Mouse (Mus musculus): ENCODE measurements around the gene Dab1.

Gene Dab1

GRCm38 (mm10) chr4:103822669-103823068, 203.5 kb downstream of the Dab1 start:
- no peak for DNase-seq (ENCODE audit: low read depth)

DNA sequence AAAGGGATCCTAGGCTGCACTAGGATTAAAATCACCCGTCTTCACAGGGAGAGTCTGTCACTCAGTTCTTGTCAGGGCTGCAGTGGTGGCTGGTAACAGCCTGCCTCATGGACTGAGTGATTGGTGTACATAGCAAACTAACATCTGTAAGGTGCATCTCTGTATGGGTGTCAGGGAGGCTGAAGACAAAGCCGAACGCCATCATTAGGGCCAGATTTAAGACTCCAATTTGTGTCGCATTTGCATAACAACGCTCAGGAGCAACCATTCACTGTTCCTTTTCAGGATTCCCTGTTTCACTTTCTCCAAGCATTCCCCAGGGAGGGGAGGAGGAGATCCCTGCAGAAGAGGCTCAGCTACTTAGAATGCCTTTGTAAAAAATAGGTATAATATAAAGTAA, 219.2 kb downstream of the Dab1 start:
- no peak for DNase-seq (ENCODE audit: low read depth)

DNA sequence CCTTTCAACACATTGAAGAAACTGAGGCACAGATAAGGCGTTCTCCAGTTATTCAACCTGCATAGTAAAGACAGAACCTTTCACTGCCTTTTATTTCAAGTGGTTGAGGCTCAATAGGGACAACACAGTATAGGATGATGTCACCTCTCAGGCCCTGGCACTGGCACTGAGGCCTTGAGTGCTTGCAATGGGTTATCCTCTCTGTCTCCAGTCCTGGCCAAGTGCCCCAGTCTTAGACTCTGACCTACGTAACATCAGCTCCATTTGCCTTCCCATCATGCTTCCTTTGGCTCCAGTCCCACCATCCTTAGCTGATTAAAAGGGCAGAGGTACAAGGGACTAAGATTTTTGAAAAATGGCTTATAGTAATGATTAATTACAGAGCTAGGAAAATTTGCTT, 220.4 kb downstream of the Dab1 start:
- DNase-seq (ENCODE audit: low read depth), result no peak

DNA sequence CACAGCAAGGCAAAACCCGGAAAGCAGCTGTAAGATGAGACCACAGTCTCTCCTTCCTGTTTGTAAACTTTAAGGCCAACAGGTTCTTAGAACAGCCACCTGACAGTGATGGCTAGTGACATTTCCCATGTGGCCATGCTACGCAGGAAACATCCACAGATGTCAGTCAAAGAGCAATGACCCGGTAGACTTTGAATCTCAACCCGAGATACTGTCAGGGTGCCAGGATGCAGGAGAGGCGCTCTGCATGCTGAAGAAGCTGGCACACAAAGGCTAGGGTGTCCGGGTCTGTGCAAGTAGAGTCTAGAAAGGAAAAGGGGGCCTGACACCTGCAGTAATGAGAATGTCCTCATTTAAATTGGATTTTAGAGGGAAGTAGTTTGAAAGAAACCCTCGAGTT, 222.0 kb downstream of the Dab1 start:
- DNase-seq (ENCODE audit: low read depth), result no peak

DNA sequence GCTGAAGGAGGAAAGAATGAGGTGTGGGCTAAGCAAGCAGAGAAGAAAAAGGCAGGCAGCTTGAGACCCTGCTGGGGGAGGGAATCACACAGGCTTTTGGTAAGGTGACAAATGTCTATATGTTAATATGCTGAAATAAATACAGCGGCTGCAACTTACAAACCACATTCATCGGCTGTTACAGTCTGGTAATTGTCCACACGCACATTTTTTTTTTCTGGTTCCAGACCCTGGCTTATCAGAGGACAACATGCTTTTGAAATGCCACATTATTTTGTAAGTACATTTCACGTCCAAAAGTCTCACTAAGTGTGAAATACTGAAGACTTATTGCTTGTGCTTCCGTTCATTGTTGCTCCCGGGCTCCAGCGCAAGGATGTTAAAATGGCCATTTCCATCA, 225.5 kb downstream of the Dab1 start:
- no peak for DNase-seq (ENCODE audit: low read depth)

DNA sequence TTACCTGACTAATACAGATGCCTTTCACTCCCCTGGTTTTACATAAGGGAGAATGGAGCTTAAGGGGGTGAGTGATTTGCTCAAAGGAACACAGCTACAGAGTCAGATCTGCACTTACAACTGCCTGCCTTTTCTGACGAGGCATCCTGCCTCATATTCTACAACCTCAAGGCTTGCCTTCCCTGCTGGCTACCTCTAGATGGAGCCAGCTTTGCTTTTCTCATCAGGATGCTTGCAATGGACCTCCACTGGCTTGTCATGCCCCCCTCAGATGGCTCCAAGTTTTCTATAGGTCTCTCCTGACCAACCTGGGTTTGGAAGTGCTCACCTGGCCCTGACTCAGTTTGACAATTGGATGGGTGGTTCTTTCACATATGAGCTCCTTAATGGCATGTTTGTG, 238.0 kb downstream of the Dab1 start:
- no peak for DNase-seq (ENCODE audit: low read depth)

DNA sequence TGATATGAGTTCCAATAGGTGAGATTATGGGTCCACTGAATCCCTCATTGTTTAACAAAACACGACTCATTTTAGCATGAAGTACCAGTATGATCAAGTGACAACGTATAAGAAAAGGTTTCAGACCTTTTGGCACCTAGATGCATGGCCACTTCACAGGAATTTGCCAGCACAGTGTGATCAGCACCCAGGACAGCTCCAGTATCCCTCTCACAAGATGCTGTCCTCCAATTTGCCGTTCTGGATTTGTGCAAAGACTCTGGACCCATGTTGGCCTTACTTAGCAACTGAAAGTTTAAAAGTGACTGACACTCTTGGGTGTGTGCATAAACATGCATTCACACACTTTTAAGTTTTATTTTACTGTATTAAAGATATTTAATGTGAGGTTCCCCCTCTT, 256.4 kb downstream of the Dab1 start:
- DNase-seq (ENCODE audit: low read depth), result no peak

DNA sequence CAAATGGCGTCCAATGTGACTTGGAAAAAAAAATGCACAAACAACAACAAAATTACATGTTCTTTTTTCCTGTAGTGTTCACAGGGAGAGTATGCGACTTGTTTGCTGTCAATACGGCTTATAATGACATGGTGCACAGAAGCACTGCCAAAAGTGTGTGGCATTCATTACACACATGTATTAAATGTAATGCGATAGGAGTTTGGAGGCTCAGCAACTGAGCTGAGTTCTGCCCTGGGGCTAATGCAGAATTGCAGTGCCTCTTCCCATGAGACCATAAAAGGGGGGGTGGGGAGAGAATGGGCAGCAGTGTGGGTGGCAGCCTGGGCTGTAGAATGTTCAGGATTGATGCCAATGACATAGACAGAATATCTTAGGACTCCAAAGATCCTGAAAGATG, 259.7 kb downstream of the Dab1 start:
- no peak for DNase-seq (ENCODE audit: low read depth)

DNA sequence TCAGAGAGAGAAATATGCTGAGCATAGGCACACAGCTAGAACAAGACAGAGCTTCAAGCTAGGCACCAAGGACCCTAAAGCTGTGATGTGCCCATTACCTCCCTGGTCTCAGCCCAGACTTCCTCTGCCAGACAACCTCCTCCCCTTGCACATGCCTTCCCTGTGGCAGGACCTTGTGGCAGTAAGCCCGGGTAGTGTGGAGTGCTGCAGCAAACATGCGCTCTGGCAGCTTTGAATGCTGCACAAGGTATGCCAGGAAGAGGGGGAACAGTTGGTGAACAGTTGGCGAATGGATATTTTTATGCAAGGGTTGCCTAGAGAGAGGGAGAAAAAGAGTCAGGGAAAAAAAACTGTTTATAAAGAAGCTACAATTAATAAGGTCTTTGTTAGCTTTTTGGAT, 262.5 kb downstream of the Dab1 start:
- DNase-seq (ENCODE audit: low read depth), result no peak

GRCm38 (mm10) chr4:103888086-103888485, 268.9 kb downstream of the Dab1 start:
- DNase-seq (ENCODE audit: low read depth), result no peak

- DNase-seq (ENCODE audit: low read depth), result no peak
Measured at GRCm38 (mm10) chr4:103889110-103889509, 270.0 kb downstream of the Dab1 start.

- DNase-seq (ENCODE audit: low read depth), result no peak
Measured at GRCm38 (mm10) chr4:103896806-103897205, 277.6 kb downstream of the Dab1 start.

- no peak for DNase-seq (ENCODE audit: low read depth)
Measured at GRCm38 (mm10) chr4:103897702-103898101, 278.5 kb downstream of the Dab1 start.

DNA sequence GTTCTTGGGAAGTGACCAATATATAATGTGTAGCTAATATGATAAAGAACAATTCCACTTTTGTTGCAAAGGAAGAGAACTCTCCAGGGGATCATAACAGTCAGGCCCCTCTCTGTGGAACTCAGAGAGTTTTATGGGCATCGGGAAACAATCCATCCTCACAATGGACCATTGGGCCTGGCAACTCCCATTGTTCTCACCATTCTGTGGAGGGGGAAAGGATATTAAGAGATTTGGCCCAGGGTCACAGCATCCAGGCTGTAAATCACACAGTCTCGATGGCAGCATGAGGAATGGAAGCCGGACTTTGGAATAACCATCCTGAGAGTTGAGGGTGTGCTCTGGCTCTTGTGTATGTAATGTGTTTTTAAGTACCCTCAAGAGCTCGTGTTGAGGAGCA, 292.3 kb downstream of the Dab1 start:
- DNase-seq (ENCODE audit: low read depth), result no peak

DNA sequence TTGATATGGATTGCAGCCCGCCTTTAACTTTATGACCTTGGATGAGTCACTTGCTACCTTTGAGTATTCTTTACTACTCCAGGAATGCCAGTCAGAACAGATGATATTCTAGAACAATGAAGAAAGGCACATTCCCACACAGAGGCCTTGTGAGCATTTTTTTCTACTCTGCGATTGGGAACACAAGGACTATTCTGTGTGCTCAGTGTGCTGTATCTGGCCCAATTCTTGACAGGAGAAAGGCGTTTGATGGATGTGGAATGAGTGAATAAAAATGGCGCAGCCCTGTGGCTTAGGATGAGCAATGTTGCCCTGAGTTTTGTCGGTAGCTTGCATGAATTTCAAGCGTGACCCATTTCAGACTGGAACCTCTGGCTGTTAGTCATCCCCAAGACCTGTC, 292.9 kb downstream of the Dab1 start:
- no peak for DNase-seq (ENCODE audit: low read depth)

GRCm38 (mm10) chr4:103922431-103922931, 303.3 kb downstream of the Dab1 start:
- no peak for DNase-seq (ENCODE audit: low read depth)

DNA sequence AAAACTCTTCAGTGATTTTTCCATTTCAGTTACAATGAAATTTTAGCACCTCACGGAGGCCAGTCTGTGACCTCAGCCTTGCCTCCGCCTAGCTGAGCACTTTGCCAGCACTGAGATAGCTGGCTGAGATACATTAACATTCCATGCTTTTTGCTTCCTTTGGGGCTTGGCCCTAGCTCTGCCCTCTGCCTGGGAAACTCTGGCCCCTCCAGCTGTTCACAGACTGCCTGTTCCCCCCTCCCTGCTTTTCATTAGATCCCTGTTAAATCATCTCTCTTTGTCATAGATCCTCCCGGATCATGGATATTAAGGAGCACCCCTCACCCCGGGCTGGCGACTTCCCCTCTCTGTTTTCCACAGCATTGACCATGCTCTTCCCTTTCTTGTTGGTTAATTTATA, 307.5 kb downstream of the Dab1 start:
- DNase-seq (ENCODE audit: low read depth), result no peak

DNA sequence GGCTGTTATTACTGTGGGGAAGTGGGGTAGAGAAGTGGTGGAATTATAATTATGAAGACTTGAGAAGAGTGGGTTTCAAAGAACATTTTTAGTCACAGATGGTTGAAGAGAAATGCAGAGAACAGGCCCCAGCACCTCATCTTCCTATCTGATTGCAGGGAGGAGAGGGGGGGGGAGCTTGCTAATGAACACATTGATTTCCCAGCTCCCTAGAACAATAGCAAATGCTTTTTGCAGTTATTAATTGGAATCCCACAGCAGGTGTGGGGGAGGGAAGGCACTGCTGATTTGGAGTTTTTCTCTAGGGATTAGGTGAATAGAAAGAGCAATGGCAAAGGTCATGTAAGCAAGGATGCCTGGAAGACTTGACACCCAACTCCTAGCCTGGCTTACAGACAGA, 310.5 kb downstream of the Dab1 start:
- no peak for DNase-seq (ENCODE audit: low read depth)

DNA sequence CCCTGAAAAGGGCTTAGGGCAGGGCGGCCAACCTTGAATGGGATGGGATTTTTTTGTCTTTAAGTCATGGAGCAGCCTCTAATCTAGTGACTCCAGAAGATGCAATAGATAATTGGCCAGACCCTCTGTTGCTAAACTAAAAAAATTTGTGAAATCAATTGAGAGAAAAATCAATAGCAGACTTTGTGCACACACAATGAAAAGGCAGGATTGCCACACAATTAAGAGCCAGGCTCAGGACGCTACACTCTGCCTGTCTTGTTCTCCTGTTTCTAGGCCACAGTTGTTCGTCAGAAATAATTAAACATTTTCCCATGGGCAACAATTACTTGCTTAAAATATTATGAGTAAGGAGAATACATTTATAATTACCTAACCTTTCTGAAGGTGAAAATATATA, 315.2 kb downstream of the Dab1 start:
- no peak for DNase-seq (ENCODE audit: low read depth)

- DNase-seq (ENCODE audit: low read depth), result no peak
Measured at GRCm38 (mm10) chr4:103948255-103948654, 329.1 kb downstream of the Dab1 start.

DNA sequence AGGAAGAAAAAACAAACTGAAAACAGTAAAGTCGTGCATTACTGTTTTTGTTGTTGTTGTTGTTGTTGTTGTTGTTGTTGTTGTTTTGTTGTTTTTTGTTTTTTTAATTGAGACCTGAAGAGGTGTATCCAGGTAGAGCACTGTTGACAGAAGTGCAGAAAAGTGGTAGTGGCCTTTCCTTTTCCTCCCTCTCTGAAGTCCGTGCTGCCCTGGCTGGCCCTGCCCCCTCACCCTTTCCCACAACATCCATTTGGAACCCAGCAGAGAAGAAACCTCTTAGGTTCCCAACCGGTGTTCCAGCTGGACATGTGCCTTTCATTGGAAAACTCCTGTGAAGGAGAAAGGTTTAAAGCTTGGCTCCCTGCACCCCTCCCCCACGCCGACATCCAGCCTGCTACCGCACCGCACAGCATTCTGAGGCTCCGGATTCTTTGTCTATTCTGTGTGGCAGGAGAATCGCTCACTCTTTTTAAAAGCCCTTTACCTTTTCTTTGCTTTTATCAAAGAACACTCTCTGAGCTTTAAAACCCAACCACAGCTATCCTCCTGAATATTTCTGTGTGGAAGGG, 334.6 kb downstream of the Dab1 start:
- no peak for DNase-seq (ENCODE audit: low read depth)

DNA sequence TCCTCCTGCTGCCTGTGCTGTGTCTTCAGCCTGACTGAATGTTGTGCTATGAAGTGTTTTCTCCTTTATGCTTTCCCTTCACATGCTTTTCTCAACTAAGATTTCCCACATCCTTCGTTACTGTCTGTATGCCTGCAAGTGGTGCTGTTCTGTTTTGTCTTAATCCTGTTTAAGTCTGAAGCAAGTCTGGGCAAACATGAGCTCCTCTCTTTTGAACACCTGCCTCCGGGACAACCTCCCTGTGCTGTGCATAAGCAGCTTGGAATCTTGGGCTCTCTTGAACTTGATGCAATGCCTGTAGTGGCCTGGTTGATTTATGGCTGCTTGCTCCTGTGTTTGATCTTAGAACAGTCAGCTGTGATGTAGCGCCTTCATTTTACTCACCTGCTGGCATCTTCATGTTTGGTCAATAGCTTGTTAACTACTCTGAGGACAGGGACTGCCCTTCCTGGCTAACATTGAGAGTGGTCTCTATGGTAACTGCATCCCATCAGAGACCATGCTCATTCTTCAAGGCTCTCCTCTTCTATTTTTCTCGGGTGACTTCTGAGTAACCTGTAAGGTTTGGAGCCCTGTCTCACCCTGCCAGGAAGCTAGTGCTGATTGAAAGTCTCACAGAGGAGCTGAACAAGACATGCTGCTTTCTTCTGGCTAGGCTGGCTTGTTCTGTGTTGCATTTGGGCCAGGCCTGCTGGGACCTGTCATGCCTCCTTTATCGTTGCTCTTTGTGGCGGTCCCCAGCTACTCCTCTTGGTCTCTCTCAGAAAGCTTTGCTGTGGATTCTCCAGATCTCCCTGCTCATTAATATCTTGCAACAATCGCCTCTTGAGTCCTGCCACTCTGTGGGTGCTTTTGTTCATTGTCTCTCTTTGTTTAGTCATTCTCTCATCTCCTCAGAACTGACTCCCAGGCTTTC, 342.2 kb downstream of the Dab1 start:
- DNase-seq (ENCODE audit: low read depth), result no peak

GRCm38 (mm10) chr4:103969906-103970305, 350.7 kb downstream of the Dab1 start:
- DNase-seq (ENCODE audit: low read depth), result no peak

- no peak for DNase-seq (ENCODE audit: low read depth)
Measured at GRCm38 (mm10) chr4:103974536-103974935, 355.4 kb downstream of the Dab1 start.
